Mouse (Mus musculus): ENCODE results near the gene Slc22a20. TPM values are rescaled to one million over a fixed set of nuclear protein-coding genes. Genes with fewer than 3 reads are reported as not detected.

Slc22a20 gene
- polyA plus RNA-seq, 1 experiment from 2014 or later = not detected

DNA sequence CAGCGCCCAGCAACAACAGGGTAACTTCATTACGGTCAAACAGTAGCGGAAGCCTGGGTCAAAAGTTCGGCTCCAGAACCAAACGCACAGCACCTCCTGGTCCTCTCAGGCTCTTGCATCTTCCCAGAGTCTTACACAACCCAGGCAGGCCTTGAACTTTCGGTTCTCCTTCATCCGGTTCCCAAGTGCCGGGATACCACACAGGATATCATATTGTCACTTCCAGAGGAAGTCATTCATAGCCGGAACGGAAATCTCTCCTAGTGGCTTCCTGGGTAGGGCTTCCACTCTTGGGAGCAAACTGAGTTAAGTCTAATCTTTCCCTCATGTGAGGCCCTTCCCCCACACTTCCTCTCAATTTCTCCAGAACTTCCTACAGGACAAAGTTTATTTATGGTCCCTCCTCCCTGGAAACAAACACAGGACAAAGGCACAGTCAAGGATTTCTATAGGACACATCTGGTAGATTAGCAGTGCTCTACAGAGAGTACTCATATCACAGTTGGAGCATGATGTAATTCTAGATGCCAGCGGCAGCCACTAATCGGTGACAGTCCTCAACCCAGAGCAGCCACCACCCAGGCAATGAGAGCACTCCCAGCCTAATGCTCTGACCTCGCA lies 33.8 kb downstream of the Slc22a20 start:
- Histone ChIP-seq H3K4me2 (ENCODE audit: low read length) (no peak overlapping the region), H3K9ac (replicated peaks; ENCODE audit: low read length) (no peak overlapping the region), H3K27ac (replicated peaks; ENCODE audit: low read depth, low read length) (no peak overlapping the region), H3K4me3 (replicated peaks; ENCODE audit: low read depth, low read length) (no peak overlapping the region), H3K27me3 (ENCODE audit: control insufficient read depth, insufficient read depth, low read length) (no peaks in the 10 kb centered on the region), H3K36me3 (ENCODE audit: control insufficient read depth, insufficient read depth, low read length) (peaks cover 48% of the 10 kb centered on the region), H3K4me1 (ENCODE audit: control insufficient read depth, insufficient read depth, low read length) (no peaks in the 10 kb centered on the region), H3K9me3 (ENCODE audit: control insufficient read depth, low read length) (no peaks in the 10 kb centered on the region)
- DNase-seq (no peak), ATAC-seq (ENCODE audit: low FRiP score, low TSS enrichment) (no peak)
- 93% methylated on average over 13 of the region's 13 CpGs for WGBS

DNA sequence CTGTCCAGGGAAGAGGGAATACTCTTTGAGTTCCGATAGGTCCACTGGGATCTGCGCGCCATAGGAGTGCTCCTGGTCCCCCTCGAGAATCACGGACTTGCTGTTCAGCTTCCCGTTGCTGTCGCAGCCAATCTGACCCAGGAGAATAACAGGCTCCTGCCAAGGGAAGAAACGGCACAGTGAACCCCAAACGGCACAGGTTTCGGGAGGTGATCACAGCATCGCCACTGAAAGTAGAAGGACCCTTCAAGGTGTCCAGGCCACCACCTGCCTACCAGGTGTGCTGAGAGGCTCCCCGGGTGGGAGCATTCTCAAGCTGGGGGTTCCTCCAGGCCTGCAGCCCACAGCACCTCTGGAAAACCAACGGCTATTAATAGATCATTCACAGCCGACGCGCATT lies 34.3 kb downstream of the Slc22a20 start:
- ATAC-seq (ENCODE audit: low FRiP score, low TSS enrichment) (no peak), DNase-seq (no peak)
- no peak overlapping the region for H3K4me3 ChIP-seq (replicated peaks; ENCODE audit: low read depth, low read length)
- no peak overlapping the region for H3K4me2 ChIP-seq (ENCODE audit: low read length)
- no peaks in the 10 kb centered on the region for H3K9me3 ChIP-seq (ENCODE audit: control insufficient read depth, low read length)
- H3K27ac ChIP-seq (replicated peaks; ENCODE audit: low read depth, low read length) = no peak overlapping the region
- H3K9ac ChIP-seq (replicated peaks; ENCODE audit: low read length) = no peak overlapping the region
- peaks cover 48% of the 10 kb centered on the region for H3K36me3 ChIP-seq (ENCODE audit: control insufficient read depth, insufficient read depth, low read length)
- 95% methylated on average over 16 of the region's 16 CpGs for WGBS
- H3K4me1 ChIP-seq (ENCODE audit: control insufficient read depth, insufficient read depth, low read length) = no peaks in the 10 kb centered on the region
- no peaks in the 10 kb centered on the region for H3K27me3 ChIP-seq (ENCODE audit: control insufficient read depth, insufficient read depth, low read length)

DNA sequence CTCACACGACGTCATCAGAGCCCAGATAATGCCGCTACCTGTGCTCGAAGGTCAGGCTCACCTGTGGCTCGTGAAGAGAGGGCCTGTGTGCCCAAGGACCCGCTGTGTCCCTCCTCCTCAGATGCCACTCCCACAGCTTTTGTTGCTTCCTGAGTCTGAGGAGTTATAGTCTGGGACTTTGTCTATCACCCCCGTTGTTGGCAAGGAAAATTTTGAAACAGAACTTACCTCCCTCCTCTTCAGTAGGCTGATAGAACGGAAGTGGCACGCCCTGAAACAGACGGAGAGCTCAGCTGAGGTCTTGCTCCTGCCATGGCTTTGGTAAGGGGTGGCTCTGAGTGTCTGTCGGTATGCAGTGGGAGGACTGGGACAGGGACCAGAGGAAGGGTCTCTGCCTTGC lies 35.7 kb downstream of the Slc22a20 start:
- 94% methylated on average over 11 of the region's 11 CpGs for WGBS
- H3K4me3 ChIP-seq (replicated peaks; ENCODE audit: low read depth, low read length) = no peak overlapping the region
- no peak overlapping the region for H3K9ac ChIP-seq (replicated peaks; ENCODE audit: low read length)
- H3K4me1 ChIP-seq (ENCODE audit: control insufficient read depth, insufficient read depth, low read length) = no peaks in the 10 kb centered on the region
- no peak overlapping the region for H3K4me2 ChIP-seq (ENCODE audit: low read length)
- DNase-seq (no peak), ATAC-seq (ENCODE audit: low FRiP score, low TSS enrichment) (no peak)
- H3K27me3 ChIP-seq (ENCODE audit: control insufficient read depth, insufficient read depth, low read length) = no peaks in the 10 kb centered on the region
- peaks cover 47% of the 10 kb centered on the region for H3K36me3 ChIP-seq (ENCODE audit: control insufficient read depth, insufficient read depth, low read length)
- H3K9me3 ChIP-seq (ENCODE audit: control insufficient read depth, low read length) = no peaks in the 10 kb centered on the region
- no peak overlapping the region for H3K27ac ChIP-seq (replicated peaks; ENCODE audit: low read depth, low read length)

DNA sequence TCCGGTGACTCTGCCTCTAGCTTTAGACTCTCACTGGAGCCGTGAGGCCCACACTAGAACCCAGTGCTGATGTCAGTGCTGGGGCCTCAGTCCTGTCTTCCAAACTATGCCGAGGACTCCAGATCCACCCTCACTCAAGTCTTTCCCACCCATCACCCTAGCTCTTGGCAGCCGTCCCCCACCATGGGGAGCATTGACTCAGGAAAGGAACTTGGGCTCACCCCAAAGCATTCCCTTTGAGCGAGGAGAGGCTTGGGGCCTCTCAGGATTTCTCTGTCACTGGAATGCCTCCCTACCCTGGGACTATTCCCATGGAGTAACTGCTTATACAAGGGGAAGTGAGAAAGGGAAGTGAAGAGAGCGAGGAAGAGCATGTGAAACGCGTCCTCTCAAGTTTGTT lies 40.1 kb downstream of the Slc22a20 start:
- Histone ChIP-seq H3K9me3 (ENCODE audit: control insufficient read depth, low read length) (no peaks in the 10 kb centered on the region), H3K4me3 (replicated peaks; ENCODE audit: low read depth, low read length) (no peak overlapping the region), H3K27me3 (ENCODE audit: control insufficient read depth, insufficient read depth, low read length) (no peaks in the 10 kb centered on the region), H3K27ac (replicated peaks; ENCODE audit: low read depth, low read length) (no peak overlapping the region), H3K9ac (replicated peaks; ENCODE audit: low read length) (no peak overlapping the region), H3K36me3 (ENCODE audit: control insufficient read depth, insufficient read depth, low read length) (peaks cover 28% of the 10 kb centered on the region), H3K4me1 (ENCODE audit: control insufficient read depth, insufficient read depth, low read length) (no peaks in the 10 kb centered on the region), H3K4me2 (ENCODE audit: low read length) (no peak overlapping the region)
- 92% methylated on average over 8 of the region's 8 CpGs for WGBS
- ATAC-seq (ENCODE audit: low FRiP score, low TSS enrichment) (no peak), DNase-seq (no peak)

DNA sequence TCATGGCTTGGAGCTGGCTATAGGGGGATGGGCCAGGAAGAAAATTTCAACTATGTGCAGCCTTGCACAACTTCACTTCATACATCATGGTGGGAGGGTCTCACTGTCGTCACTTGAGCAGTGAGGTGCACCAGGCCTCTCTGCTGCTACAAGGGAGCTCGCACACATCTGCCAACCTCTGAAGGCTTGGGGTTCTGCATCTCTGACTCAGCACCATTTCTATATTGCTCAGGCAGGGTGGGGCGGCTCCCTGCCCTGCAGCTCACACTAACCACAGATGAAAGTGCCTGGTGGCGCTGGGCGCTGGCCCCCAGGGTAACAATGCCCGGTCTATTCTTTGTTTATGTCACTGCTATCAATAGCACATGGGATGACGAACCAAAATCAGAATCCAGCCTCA lies 40.9 kb downstream of the Slc22a20 start:
- no peak for ATAC-seq (ENCODE audit: low FRiP score, low TSS enrichment)

DNA sequence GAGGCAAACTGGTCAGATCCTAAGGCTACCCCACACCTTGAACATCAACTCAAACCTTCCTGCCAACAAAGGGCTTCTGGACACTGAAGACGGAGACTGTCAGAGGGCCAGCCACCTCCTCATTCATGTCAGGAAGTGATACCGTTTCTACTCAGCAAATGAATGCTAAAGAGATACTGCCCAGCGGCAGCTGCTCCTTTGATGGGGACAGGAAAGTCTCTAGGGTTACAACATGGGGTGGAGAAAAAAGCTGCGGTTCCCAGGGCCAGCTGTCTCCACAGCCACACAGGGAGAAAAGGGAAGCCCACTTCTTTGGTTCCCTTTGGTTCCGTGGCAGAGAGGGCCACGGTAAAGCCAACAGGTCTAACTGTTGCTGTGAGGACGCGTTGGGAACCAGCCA lies 41.8 kb downstream of the Slc22a20 start:
- Histone ChIP-seq H3K36me3 (ENCODE audit: control insufficient read depth, insufficient read depth, low read length) (peaks cover 13% of the 10 kb centered on the region), H3K4me1 (ENCODE audit: control insufficient read depth, insufficient read depth, low read length) (no peaks in the 10 kb centered on the region), H3K9ac (replicated peaks; ENCODE audit: low read length) (no peak overlapping the region), H3K27ac (replicated peaks; ENCODE audit: low read depth, low read length) (no peak overlapping the region), H3K27me3 (ENCODE audit: control insufficient read depth, insufficient read depth, low read length) (no peaks in the 10 kb centered on the region), H3K4me2 (ENCODE audit: low read length) (no peak overlapping the region), H3K9me3 (ENCODE audit: control insufficient read depth, low read length) (no peaks in the 10 kb centered on the region), H3K4me3 (replicated peaks; ENCODE audit: low read depth, low read length) (no peak overlapping the region)
- WGBS = 80% methylated on average over 8 of the region's 8 CpGs
- DNase-seq (no peak), ATAC-seq (ENCODE audit: low FRiP score, low TSS enrichment) (no peak)

More for the DNA sequence above, 40.9 kb downstream of the Slc22a20 start:
- Histone ChIP-seq H3K4me3 (replicated peaks; ENCODE audit: low read depth, low read length) (no peak overlapping the region), H3K27me3 (ENCODE audit: control insufficient read depth, insufficient read depth, low read length) (no peaks in the 10 kb centered on the region), H3K27ac (replicated peaks; ENCODE audit: low read depth, low read length) (no peak overlapping the region), H3K9ac (replicated peaks; ENCODE audit: low read length) (no peak overlapping the region), H3K9me3 (ENCODE audit: control insufficient read depth, low read length) (no peaks in the 10 kb centered on the region), H3K4me1 (ENCODE audit: control insufficient read depth, insufficient read depth, low read length) (no peaks in the 10 kb centered on the region), H3K36me3 (ENCODE audit: control insufficient read depth, insufficient read depth, low read length) (peaks cover 20% of the 10 kb centered on the region), H3K4me2 (ENCODE audit: low read length) (no peak overlapping the region)
- no peak for DNase-seq
- WGBS = 86% methylated on average over 7 of the region's 7 CpGs

DNA sequence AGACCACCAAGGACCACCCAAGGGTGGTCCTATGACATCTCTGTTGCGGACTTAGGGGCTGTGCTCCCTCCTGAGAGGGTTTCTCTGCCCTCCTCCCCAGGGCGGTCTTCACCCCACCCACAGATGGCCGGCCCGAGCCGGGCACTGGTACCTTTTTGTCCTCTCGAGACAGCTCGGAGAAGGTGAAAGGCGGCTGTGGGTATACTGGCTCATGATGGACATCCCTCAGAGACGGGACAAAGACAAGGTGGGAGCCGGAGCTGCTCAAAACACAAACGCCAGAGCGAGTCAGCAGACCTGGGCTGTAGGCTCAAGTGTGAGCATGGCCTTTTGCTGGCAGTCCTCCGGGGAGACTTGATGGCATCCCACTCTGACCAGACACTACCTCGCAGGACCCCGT lies 42.5 kb downstream of the Slc22a20 start:
- DNase-seq (no peak), ATAC-seq (ENCODE audit: low FRiP score, low TSS enrichment) (no peak)
- WGBS = 93% methylated on average over 15 of the region's 15 CpGs
- H3K4me2 ChIP-seq (ENCODE audit: low read length) = no peak overlapping the region
- H3K4me1 ChIP-seq (ENCODE audit: control insufficient read depth, insufficient read depth, low read length) = no peaks in the 10 kb centered on the region
- no peak overlapping the region for H3K4me3 ChIP-seq (replicated peaks; ENCODE audit: low read depth, low read length)
- no peak overlapping the region for H3K27ac ChIP-seq (replicated peaks; ENCODE audit: low read depth, low read length)
- no peak overlapping the region for H3K9ac ChIP-seq (replicated peaks; ENCODE audit: low read length)
- H3K36me3 ChIP-seq (ENCODE audit: control insufficient read depth, insufficient read depth, low read length) = peaks cover 10% of the 10 kb centered on the region
- no peaks in the 10 kb centered on the region for H3K9me3 ChIP-seq (ENCODE audit: control insufficient read depth, low read length)
- no peaks in the 10 kb centered on the region for H3K27me3 ChIP-seq (ENCODE audit: control insufficient read depth, insufficient read depth, low read length)

DNA sequence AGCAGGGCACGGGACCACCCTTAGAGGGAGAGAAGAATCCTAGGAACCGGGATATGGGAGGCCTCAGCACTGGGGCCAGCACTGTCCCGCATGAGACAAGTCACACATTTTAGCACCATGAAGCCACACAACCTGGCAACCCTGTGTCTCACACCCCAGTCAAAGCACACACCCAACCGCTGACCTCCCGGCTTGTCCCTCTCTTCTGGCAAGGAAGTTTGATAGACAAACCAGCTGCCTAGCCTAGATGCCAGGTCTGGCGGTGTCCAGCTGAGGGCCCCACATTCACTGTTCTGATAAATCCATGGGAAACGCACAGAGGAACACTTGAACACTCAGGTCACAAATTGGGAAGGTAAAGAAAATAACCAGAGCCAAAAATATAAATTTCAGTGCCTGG lies 43.4 kb downstream of the Slc22a20 start:
- Histone ChIP-seq H3K9me3 (ENCODE audit: control insufficient read depth, low read length) (no peaks in the 10 kb centered on the region), H3K9ac (replicated peaks; ENCODE audit: low read length) (no peak overlapping the region), H3K4me3 (replicated peaks; ENCODE audit: low read depth, low read length) (no peak overlapping the region), H3K36me3 (ENCODE audit: control insufficient read depth, insufficient read depth, low read length) (peaks cover 10% of the 10 kb centered on the region), H3K27me3 (ENCODE audit: control insufficient read depth, insufficient read depth, low read length) (no peaks in the 10 kb centered on the region), H3K4me2 (ENCODE audit: low read length) (no peak overlapping the region), H3K27ac (replicated peaks; ENCODE audit: low read depth, low read length) (no peak overlapping the region), H3K4me1 (ENCODE audit: control insufficient read depth, insufficient read depth, low read length) (peaks cover 7% of the 10 kb centered on the region)
- 95% methylated on average over 7 of the region's 7 CpGs for WGBS
- ATAC-seq (ENCODE audit: low FRiP score, low TSS enrichment) = no peak
- DNase-seq = no peak

DNA sequence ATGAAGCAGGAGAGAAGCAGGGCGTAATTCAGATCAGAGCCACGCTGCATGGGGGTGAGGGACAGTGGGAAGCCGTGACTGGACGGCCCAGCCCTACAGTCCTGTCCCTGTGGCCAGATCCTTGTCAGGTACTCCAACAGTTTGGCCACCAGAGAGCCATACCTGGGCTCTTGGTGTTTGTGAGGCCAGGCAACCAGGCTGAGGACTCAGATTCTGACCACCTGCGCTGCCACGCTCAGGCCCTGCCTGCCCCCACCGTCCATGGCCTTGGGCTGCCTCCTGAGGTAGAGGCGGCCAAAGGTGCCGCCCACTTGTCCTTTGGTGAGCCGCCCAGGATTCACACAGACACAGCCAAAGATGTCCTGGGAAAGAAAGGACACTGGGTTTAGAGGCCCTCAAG lies 45.3 kb downstream of the Slc22a20 start:
- Histone ChIP-seq H3K9me3 (ENCODE audit: control insufficient read depth, low read length) (no peaks in the 10 kb centered on the region), H3K27ac (replicated peaks; ENCODE audit: low read depth, low read length) (no peak overlapping the region), H3K4me1 (ENCODE audit: control insufficient read depth, insufficient read depth, low read length) (peaks cover 7% of the 10 kb centered on the region), H3K4me2 (ENCODE audit: low read length) (no peak overlapping the region), H3K4me3 (replicated peaks; ENCODE audit: low read depth, low read length) (no peak overlapping the region), H3K27me3 (ENCODE audit: control insufficient read depth, insufficient read depth, low read length) (no peaks in the 10 kb centered on the region), H3K9ac (replicated peaks; ENCODE audit: low read length) (no peak overlapping the region), H3K36me3 (ENCODE audit: control insufficient read depth, insufficient read depth, low read length) (peaks cover 10% of the 10 kb centered on the region)
- WGBS = 95% methylated on average over 10 of the region's 10 CpGs
- ATAC-seq (ENCODE audit: low FRiP score, low TSS enrichment) = no peak
- no peak for DNase-seq
